Mouse (Mus musculus) erythroblast, adult 5-6 weeks (primary cell): ENCODE data around the gene Npr3. TPM values are rescaled to one million over a fixed set of nuclear protein-coding genes. Genes with fewer than 3 reads are reported as not detected.
"Not testable (repeated sequence)": the region's sequence is repeated elsewhere in the genome, so short reads cannot be mapped to it uniquely, and the experiment has no call there.

Source experiments
- ATAC-seq: replicated peaks from 2 replicates; pipeline ENCODE4 v1.8.0; 2016; ENCODE audit warnings: moderate number of reproducible peaks, mild to moderate bottlenecking, moderate TSS enrichment, inconsistent platforms; ENCODE audit not compliant: poor library complexity, low FRiP score, severe bottlenecking
- total RNA-seq, 2 experiments: library from RNA; stranded (forward) in 1 of 2; stranded (reverse) in 1 of 2; fragments of 150-400 nt in 1 of 2; fragments of 200-764, 138-1000 nt in 1 of 2; gene quantifications; 2 replicates each; pipeline versions ENCODE4 v1.2.3 to v1.2.4; 2015 to 2017; ENCODE audit warnings: low replicate concordance in 2 of 2

Npr3 gene
- total RNA-seq, 2 experiments from 2014 or later: not detected

DNA sequence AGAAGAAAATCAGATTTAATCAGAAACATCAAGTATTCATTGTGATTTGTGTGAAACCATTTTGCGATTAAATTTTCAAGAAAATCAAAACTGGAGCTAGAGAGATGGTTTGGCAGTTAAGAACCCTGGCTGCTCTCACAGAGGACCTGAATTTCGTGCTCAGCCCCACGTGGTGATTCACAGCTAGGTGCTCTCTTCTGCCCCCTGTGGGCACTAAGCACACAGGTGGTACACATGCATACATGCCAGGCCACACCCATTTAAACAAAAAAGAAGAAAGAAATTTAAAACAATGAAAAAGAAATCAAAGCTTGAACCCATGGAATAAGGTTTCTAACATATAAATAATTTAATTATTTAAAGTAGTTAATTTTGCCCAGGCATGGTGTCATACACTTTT is 15.7 kb downstream of the Npr3 start:
- ATAC-seq: no peak

DNA sequence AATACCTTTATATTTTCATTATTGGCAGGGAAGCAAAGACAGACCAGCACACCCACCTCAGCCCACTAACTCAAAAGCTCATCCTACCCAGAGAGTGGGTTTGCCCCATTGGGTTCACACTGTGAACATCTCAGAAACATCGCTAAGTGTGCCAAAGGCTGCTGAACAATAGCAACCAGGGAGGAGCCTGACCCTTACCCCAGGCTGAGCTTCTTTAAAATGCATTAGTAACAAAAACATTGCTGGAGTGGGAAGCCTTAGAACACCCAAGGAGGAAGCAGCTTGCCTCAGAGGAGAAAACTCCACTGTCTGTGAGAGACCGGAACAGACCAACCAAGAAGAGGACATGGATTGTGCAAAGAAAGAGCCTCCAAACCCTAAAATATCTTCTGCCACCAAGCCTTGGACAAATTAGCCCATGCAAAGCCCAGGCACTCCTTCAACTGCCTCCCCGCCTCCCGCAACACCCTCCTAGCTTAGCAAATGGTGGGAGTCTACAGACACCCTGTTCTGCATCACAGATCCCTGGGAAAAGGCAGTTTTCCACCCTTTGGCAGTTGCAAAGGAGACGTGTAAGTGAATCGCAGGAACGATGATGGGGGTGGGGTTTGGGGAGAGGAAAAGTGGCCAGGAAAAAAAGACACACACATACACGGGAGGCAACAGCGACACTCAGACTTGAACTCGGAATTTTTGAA is 24.4 kb downstream of the Npr3 start:
- ATAC-seq: no peak

DNA sequence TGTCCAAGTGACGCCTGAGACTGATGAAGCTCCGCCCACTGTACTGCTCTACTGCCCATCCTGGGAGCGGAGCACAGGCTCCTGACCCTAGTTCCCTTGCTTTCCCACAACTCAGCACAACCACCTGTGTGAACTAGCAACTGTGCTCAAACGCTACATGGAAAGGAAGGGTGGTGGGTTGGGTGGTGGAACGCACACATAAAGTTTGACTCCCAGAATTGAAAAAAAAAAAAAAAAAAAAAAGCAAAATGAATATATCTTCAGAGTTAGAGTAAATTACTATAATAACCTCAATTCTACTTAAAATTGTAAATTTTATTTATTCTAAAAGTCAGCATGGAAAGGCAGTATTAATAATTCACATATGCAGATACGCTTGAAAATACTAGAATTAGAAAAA is 25.3 kb downstream of the Npr3 start:
- no peak for ATAC-seq

DNA sequence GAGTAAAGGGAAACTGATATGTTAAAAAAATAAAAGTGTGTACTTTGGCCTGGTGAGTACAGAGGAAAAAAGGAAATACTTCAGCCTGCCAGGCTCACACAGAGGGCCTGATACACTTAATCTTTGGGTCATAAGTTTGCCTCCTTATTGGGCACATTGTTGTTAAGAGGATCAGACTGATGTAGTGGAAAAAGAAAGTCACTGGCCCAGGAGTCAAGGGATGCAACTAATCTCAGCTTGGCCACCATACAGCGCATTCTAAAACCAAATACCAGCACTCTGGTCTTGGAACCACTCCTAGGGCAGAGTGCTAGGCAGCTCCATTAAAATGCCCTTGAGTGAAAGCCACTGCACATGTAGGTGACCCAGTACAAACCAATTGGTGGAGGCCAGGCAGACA is 28.8 kb downstream of the Npr3 start:
- no peak for ATAC-seq

DNA sequence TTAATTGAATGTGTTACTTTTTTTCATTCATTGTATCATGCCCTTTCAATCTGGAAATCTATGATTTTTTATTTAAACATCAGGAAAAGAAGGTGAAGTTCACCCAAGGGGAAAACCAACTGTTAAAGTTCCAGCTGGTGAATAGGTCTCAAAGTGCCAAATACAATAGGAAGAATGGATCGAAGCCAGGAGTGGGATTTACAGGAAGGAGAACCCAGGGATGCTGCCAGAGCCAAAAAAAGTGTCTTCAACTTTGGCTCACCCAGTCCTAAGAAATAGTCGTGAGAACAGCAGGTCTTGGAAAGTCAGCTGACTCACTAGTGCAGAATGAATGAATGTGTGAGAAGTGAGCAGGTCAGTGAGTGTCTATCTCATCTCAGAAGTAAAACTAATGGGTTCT is 29.8 kb downstream of the Npr3 start:
- ATAC-seq: no peak

DNA sequence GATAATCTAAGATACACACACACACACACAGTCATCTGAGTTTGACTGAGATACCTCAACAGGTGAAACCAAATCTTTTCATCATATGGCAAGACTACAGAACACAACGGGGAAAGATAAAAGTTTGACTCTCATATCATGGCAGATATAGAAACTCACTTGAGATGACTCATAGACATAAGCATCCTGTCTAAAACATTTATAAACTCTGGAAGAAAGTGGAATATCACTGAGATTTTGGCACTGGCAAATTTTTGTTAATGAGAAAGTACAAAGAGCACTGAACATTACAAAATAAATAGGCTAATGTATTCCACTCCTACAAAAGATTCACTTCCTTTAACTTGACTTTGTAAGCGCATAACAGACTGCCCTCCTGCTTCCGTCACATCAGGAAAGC is 40.2 kb downstream of the Npr3 start:
- ATAC-seq: no peak

DNA sequence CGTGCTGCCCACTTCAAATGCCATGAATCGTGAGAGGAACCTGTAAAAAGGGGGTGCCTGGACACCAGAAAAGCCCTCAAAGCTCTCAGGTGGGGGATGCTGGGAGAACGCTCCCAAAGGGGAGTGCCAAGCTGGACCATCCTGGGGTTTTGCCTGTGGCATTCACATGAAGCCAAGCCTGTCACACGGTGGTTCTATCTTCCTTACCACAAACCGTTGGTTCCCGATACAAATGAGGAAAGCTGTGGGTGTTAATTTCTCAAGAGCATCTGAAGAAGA is 43.6 kb downstream of the Npr3 start:
- no peak for ATAC-seq

DNA sequence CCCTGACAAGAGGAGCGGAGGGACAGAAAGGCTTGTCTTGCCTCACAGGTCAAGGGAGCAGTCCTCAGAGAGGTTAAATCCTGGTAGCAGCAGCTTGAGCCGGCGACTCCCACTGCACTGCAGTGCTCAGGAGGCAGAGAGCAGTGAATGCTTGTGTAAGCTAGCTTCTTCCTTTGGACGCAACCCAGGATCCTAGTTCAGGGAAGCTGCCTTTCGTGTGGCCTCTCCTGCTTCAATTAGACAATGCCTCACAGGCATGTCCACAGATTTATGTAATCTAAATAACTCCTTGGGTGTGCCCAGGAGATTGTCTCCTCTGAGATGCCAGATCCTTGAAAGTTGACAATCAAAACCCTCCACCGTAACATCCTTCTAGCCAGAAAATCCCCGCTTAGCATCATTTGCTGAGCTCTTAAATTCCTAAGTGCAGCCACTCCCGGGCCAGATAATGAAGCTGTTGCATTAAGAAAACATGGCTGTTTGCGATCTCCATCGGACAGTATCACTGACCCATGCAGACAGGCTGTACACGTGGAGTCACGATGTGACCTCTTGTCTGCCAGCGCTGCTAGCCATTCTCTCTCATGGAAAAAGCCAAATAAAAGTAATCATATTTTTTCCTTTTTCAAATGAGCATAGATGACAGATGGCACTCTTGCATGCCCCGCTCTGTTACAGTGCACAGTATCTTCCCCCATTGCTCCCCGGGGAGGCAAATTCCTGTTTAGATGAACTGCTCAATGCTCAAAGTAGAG is 44.1 kb downstream of the Npr3 start:
- no peak for ATAC-seq

DNA sequence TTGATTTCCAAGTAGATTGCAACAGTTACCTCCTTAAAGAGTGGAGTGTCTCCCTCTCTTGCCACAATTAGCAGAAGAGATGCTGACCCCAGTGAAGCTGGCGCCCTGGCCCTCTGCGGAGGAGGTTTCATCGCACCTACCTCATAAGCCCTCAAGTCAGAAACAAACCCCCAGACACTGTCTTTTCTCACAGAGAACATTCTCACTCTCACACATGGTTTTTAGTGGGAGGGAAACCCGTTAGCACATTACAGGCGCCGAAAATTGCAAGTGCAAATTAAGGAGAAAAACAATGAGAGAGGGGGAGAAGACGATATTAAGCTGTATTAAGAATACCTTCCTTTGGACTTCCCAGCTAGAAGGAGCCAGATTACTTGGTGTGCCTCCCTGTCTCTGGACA is 44.8 kb downstream of the Npr3 start:
- no peak for ATAC-seq

DNA sequence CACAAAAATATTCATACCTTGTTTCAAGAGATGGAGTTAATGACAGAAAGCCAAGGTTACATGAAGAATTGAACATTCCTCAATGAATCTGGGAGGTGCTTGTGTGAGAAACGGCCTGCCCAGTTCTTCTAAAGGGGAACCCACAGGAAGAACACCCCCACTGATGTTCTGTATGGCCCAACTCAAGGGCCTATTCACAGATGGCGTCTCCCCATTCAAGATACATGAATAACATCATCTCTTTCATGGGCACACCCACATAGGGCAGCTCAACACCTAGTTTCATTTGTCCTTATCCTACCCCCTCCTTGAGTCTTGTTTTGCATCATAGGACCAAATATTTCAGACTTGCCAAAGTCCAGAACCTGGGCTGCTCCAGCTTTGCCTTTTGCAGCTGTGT is 46.8 kb downstream of the Npr3 start:
- ATAC-seq: no peak

DNA sequence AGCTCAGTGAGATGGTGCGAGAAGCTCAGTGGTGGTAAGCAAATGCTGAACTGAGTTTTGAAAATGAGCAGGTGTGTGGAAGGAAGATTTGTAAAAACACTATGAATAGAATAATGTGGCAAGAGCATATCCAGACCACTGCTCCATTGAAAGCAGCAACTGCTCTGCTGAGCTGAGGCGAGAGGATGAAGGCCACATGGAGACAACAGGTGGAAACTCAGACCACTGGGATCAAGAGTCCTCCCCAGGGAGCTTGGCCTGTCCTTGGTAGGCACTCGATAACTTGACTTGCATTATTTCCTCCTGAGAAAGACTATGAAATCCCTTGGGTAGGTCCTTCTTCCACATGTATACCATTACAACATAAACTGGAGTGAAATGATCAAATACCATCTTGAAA is 47.3 kb downstream of the Npr3 start:
- no peak for ATAC-seq

DNA sequence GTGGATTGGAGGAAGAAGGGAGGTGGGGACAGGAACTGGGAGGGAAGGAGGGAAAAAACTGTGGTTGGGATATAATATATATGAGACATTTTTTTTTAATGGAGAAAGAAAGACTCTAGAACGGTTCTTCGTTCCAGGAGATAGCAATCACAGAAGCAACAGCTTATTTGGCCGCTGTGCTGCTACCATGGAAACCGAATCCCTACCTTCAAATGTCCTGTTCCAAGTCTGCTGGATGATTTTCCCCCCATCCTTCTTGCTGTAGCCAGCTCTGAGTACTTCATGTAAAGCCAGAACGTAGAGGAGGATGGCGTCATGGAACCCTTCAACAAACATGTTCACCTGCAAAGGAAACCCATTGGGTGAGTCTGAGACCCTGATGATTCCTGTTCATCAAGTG is 48.7 kb downstream of the Npr3 start:
- ATAC-seq: no peak

DNA sequence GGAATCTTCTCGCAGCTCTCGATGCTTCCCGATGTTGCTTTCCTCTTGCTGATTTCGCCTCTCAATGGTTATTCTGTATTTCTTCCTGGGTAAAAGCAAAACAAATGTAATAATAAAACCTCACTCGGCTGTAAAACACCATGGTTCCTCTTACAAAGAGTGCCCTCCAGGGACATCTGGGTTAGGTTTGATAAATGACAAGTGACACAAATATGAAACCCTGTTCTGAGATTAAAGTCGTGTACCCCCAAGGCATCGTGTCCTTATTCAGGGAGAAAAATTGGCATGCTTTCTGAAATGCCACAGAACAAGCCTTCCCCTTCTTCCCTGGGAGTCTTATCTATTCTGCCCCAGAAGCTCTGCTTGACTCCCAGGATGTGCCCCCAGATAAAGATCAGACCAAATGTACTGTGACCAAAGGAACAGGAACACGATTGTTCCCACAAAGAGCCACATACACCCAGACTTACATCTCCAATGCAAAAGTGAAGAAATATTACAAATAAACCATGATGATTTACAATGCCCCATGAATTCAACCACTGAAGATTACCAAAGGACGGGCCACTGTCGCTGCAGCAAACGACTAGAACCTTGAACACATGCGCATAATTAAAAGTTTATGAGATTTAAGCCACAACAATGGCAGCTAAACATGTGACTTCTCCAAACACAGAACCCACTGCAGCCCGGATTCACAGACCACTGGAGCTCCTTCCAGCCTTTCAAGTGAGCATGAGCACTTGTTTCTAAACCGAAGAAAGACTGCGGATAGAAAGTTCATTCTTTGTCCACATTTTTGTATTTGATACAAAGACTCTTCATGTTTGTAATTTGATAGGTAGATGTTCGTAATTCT is 61.7 kb downstream of the Npr3 start:
- ATAC-seq: no peak

DNA sequence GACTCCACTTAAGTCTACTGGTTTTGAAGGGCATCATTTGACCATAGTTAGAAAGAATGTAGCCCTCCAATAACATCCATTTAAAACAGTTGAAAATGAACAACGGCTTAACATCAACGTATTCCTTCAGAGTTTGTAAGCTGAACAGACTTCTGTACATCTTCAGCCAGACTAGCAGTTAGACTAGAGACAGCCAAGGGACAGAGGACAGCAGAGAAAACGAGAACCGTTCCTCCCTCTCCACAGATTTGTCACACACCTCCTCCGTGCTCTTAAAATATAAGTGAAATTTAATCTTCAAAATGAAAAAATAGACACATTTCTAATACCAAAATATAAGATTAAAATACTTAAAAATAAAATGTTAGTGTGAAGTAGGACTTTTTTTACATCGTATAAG is 63.0 kb downstream of the Npr3 start:
- no peak for ATAC-seq

DNA sequence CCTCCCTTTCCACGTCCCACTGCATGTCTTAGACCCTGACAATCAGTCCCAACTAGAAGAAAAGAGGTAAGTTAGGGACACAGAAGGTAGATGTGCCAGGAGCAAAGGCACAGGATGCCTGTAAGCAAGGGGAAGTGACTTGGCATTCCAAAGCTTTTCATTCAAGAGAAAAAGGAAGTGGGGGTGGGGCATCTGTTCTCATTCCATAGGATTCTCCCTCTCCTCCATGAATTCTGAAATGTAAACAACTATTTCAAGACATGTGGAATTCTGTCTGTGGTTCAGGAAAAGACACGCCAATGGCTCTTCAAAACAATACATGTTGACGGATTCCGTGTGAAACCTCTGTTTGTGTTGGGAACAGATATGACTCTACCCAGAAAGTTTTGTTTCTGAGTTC is 65.3 kb downstream of the Npr3 start:
- no peak for ATAC-seq

DNA sequence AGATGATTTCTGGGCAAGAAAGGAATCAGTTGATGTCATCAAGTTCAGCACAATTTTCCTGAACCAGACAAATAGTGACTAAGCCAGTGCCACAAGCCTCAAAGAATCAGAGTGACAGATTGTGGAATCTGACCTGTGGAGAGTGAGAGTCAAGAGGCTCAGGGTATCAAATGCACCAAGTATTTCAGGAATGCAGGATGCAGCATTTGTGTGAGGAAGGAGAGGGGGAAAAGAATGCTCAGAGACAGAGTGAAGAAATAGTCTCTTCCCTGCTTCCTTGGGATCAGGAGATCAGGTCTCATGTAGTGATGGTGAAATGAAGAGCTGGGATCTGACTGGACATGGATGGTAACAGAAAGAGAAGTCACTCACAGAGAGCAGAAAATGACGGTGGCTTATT is 71.2 kb downstream of the Npr3 start:
- no peak for ATAC-seq

DNA sequence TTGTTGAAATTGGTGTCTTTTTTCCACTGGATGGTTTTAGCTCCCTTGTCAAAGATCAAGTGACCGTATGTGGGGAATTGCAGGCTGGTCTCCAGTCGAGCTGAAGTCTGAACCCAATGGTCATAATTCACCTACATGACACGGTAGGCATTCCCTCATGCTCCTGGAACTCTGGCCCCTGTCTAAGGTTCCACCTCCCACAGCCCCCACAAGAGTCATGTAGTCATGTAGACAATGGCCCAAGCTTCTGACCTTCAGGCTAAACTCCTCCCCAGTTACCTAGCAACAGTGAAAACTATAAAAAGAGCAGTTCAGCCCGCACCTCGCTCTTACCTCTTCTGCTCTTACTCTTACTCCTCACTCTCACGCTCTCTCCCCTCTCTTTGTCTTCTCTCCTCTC is 84.7 kb downstream of the Npr3 start:
- ATAC-seq: not testable (repeated sequence)

DNA sequence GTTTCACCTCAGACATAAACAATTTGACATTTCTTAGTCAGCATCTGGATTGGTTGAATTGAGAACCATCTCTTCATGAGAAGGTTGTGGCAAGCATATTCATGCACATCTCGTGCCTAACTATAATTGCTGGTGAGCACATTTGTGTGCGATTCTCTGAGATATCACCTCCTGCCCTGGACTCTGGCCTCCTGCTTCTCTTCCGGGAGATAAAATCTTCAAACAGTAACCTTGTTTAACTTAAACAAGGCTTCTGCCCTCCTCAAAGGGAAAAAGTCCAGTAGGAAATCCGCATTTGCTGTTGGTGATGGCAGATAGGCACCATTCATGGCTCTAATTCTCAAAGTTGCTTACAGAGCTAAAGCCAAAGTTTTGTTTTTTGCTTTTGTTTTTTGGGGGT is 91.5 kb downstream of the Npr3 start:
- no peak for ATAC-seq

DNA sequence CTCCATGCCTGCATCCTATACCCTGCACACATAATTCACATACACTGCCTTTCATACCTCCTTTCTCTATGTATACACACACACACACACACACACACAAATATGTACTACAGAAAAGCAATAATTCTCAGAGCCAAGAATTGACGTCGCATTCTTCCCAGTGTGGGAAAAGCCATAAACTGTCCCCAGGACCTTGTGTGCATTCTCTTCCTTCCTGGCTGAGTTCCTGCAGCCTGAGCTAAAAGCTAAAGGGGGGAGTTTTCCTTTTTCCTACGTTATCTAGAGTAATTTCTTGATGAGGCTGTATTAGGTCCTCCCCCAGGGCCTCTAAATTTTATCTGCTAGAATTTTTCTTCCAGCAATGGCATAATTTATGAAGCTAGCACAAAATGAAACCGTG is 103.5 kb downstream of the Npr3 start:
- no peak for ATAC-seq

DNA sequence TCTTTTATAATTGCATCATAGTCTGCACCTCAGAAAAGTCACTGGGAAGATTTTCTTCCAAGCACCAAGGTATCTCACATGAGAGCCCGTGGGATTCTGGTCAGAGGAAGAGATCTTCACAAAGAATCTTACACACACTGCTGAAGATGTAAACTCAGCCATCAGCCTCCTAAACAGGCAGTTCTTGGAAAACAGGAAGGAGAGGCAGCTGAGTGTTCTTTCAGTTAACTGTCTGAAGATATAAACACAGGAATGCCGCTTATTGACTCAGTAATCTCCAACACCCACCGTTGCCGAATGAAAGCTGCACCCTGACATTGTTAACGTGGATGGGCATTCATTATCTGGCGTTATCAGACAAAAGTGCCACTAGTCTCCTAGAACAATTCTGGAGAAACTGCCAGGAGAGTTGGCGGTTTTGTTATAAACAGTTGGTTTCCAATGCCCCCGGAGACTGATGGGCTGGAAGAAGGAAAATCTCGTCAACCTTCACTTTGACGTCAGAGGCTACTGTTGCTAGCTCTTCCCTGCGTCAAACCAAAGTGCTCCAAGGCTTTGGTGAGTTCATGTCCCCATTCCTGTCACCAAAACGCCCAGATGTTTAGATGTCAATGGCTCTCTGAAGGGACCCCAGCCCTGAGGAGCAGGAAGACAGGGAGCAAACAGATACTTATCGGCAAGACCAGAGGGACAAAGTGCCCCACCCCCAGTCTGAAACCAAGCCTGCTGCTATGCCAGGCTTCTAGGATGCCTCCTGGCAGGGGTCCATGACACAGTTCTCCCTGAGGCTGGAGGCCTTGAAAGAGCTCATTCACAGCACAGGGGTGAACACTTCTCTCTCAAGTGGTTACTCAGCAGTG is 105.0 kb downstream of the Npr3 start:
- ATAC-seq: no peak
